ENCODE assay signal across 19 mouse cellular contexts in the genomic region with DNA sequence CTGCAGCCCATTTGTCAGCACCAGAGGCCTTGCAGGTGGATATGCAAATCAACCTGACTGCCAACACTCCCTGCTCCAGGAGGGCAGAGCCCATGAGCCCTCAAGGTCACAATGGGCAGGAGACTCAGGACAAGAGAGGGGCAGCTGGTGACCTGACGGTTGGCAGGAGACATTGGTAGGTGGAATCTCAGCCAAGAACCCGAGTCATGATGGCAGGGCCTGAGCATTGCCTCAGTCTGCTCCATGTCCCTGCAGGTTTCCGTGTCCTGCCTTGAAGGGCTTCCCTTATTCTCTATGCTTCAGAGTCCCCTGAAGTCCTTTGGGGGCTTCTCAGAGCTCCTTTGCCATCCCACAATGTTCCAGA. TPM values are rescaled to one million over a fixed set of nuclear protein-coding genes. Genes with fewer than 3 reads are reported as not detected.
DNase-seq lines count a peak whose midpoint lies in the region; ATAC-seq and TF ChIP-seq lines count a peak whose summit lies in the region.
"Had no signal": no experiment of that assay in that cellular context is flagged by ENCODE, and none has a peak within 500 bp of the region (broad histone marks: within the 10 kb centered on the region; RNA-seq: fewer than 3 reads in every experiment).

No protein-coding gene starts in this region.

- no peak for TF ChIP-seq CTCF in cerebellum, adult 2 months (IDR thresholded peaks at IDR 0.05; ENCODE audit: borderline replicate concordance, insufficient read depth, low read depth, low read length)
- no peak for TF ChIP-seq CTCF in heart, postnatal 0 days (IDR thresholded peaks at IDR 0.05; ENCODE audit: low read depth)

- H3K4me3 ChIP-seq in heart, embryonic 15.5 days: no peak overlapping the region
- no peak overlapping the region for H3K4me3 ChIP-seq in cerebellum, adult 2 months (replicated peaks; ENCODE audit: insufficient read depth, low read depth, low read length)
- H3K4me3 ChIP-seq in heart, postnatal 0 days (ENCODE audit: low read depth, low read length): no peak overlapping the region
- H3K4me3 ChIP-seq: embryonic facial prominence, embryonic 12.5 days; midbrain, embryonic 13.5 days had no signal

- 69% methylated on average over 3 of the region's 3 CpGs for WGBS in heart, embryonic 15.5 days
- WGBS in cerebellum, adult 2 months: 32% methylated on average over 3 of the region's 3 CpGs
- 65% methylated on average over 3 of the region's 3 CpGs for WGBS in heart, postnatal 0 days

- peak; percentile 12; the same call in 1 of the 2 replicates for ATAC-seq in cerebellum, adult (ENCODE audit: insufficient number of reproducible peaks, low FRiP score, low TSS enrichment)
- no peak for ATAC-seq in heart, embryonic 15.5 days (replicated peaks; ENCODE audit: insufficient number of reproducible peaks, insufficient read depth, low FRiP score, low read depth)
- no peak; the same call in 1 of the 2 replicates for ATAC-seq in heart, postnatal 0 days (ENCODE audit: insufficient read depth, low read depth)
- ATAC-seq: liver, postnatal 0 days; midbrain, embryonic 13.5 days; Patski had no signal

- no peak overlapping the region for H3K9ac ChIP-seq in heart, embryonic 15.5 days
- H3K9ac ChIP-seq in heart, postnatal 0 days (replicated peaks; ENCODE audit: low read depth, low read length): no peak overlapping the region
- H3K9ac ChIP-seq: embryonic facial prominence, embryonic 12.5 days; hindbrain, embryonic 14.5 days; liver, postnatal 0 days; midbrain, embryonic 13.5 days had no signal

- no peak for TF ChIP-seq POLR2A in cerebellum, adult 2 months (IDR thresholded peaks at IDR 0.05; ENCODE audit: borderline replicate concordance, insufficient read depth, low read length)

- intact Hi-C loops in heart, postnatal 25 days (cut with DNase I): no loop called here

- TF ChIP-seq EP300 in heart, postnatal 0 days (IDR thresholded peaks at IDR 0.05; ENCODE audit: low read depth): no peak

- DNase-seq in cerebellum, adult 11 months: no peak
- no peak for DNase-seq in heart, postnatal 25 days (ENCODE audit: low spot score)
- DNase-seq in cerebellum, adult 2 months: peak; percentile 22 to 30
- DNase-seq in heart, postnatal 0 days (ENCODE audit: low spot score): no peak
- no peak for DNase-seq in T-cell, adult 2 months (ENCODE audit: low spot score)
- DNase-seq in spleen, adult 12 weeks (ENCODE audit: low spot score): no peak
- DNase-seq: gastrocnemius, postnatal 10 days; kidney, adult 18-20 months; layer of hippocampus, postnatal 36 days; liver, postnatal 0 days; lung, postnatal 36 days; spleen, adult 18-20 months had no signal

- no peaks in the 10 kb centered on the region for H3K27me3 ChIP-seq in heart, embryonic 15.5 days
- H3K27me3 ChIP-seq in cerebellum, adult 2 months (ENCODE audit: control insufficient read depth, insufficient read depth, low read length): no peaks in the 10 kb centered on the region
- no peaks in the 10 kb centered on the region for H3K27me3 ChIP-seq in heart, postnatal 0 days (ENCODE audit: control insufficient read depth, insufficient read depth, low read length)
- H3K27me3 ChIP-seq: embryonic facial prominence, embryonic 12.5 days; Patski had no signal

- no peaks in the 10 kb centered on the region for H3K9me3 ChIP-seq in heart, embryonic 15.5 days (replicated peaks)
- no peaks in the 10 kb centered on the region for H3K9me3 ChIP-seq in heart, postnatal 0 days (replicated peaks; ENCODE audit: control insufficient read depth, low read length)
- H3K9me3 ChIP-seq: embryonic facial prominence, embryonic 12.5 days; midbrain, embryonic 13.5 days had no signal

- H3K4me2 ChIP-seq in heart, embryonic 15.5 days: no peak overlapping the region
- H3K4me2 ChIP-seq in heart, postnatal 0 days (ENCODE audit: low read depth, low read length): no peak overlapping the region
- H3K4me2 ChIP-seq: embryonic facial prominence, embryonic 12.5 days; hindbrain, embryonic 14.5 days; midbrain, embryonic 13.5 days had no signal

- H3K4me1 ChIP-seq in heart, embryonic 15.5 days (replicated peaks): peaks cover 39% of the 10 kb centered on the region
- peaks cover 11% of the 10 kb centered on the region for H3K4me1 ChIP-seq in cerebellum, adult 2 months (ENCODE audit: control insufficient read depth, insufficient read depth, low read length)
- peaks cover 23% of the 10 kb centered on the region; the same call in 1 of the 2 replicates for H3K4me1 ChIP-seq in heart, postnatal 0 days (ENCODE audit: control insufficient read depth, insufficient read depth)

- no peaks in the 10 kb centered on the region for H3K36me3 ChIP-seq in heart, embryonic 15.5 days
- no peaks in the 10 kb centered on the region for H3K36me3 ChIP-seq in heart, postnatal 0 days (replicated peaks; ENCODE audit: control insufficient read depth, insufficient read depth, low read length)
- H3K36me3 ChIP-seq: embryonic facial prominence, embryonic 12.5 days; midbrain, embryonic 13.5 days had no signal

- H3K27ac ChIP-seq in heart, embryonic 15.5 days: peak overlapping the region; percentile 44
- no peak overlapping the region for H3K27ac ChIP-seq in cerebellum, adult 2 months (ENCODE audit: insufficient read depth, low read length)
- H3K27ac ChIP-seq in heart, postnatal 0 days (ENCODE audit: low read depth): peak overlapping the region; percentile 11; the same call in 1 of the 2 replicates
- H3K27ac ChIP-seq: embryonic facial prominence, embryonic 12.5 days; hindbrain, embryonic 14.5 days; midbrain, embryonic 13.5 days had no signal

RNA-seq across cellular contexts. Expression of gene Sulf2, which starts 51.7 kb away (rescaled TPM):
- polyA plus RNA-seq in heart, embryonic 15.5 days (2015; fragmentation: Nextera tagmentation; extraction: Ambion mirVana): 80.6 and 94.0 TPM in 2 replicates
- total RNA-seq in heart, postnatal 25 days (2021): 10 to 100 TPM; 48.7 to 54.3 TPM
- 39.2 and 40.0 TPM in 2 replicates for polyA plus RNA-seq in cerebellum, adult 2 months (2012; rRNA removed)
- total RNA-seq in heart, postnatal 0 days (2014; rRNA removed; ENCODE audit: low replicate concordance): 86.5 and 94.0 TPM in 2 replicates
- 51.9 and 54.8 TPM in 2 replicates for polyA plus RNA-seq in heart, postnatal 0 days (2015; fragmentation: Nextera tagmentation; extraction: Ambion mirVana)
- total RNA-seq: CH12.LX had no signal

Comparison
In these comparisons a context has a peak if more than half of its experiments do, and no peak if none do; other contexts are left out.
1. DNase-seq: peak in cerebellum, adult 2 months (2 of 2); none in cerebellum, adult 11 months (single experiment), heart, postnatal 25 days (single experiment), heart, postnatal 0 days (single experiment), T-cell, adult 2 months (single experiment) and spleen, adult 12 weeks (single experiment).